Mouse (Mus musculus): ENCODE measurements around the gene Ccr7.

The Ccr7 gene

DNA sequence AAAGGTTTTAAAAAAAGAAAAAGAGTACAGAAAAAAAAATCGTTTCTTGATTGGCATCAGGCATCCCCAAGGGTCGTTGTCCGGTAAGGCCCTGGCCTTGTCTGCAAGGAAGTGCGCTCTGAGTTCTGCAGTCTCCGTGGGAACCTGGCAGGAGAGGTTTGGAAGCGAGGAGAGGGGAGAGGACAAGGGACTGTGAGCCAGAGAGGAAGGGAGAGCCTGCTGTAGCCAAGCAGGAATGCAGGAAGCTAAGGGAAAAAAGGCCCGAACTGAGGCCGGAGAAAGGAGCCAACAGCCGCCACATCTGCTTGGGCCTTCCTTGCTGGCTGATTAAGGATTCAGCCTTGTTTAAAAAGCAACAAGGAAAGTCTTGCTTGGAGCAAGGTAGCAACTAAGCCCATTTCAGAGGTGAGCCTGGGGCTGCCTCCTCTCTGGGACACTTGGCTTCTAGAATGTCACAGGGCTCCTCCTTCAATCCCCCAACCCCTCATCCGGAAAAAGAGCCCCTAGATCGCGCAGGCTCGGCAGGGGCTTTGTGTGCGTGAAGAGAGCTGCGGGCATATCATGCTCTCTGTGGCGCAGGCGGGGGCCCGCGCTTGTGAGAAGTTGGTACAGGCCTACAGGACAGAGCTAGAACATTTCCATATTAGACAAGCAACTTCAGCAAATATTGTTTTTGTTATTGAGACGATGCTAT lies 34.2 kb downstream of the Ccr7 start:
- in situ Hi-C loops (cut with MboI, MseI), result loop anchor here in 1 of 2 experiments (5.0 kb wide), 1 partner anchor 78 kb away; the partner anchor contains the start of gene Igfbp4

- in situ Hi-C loops (cut with MboI, MseI), result no loop called here
These were observed 35.9 kb downstream of the Ccr7 start for GRCm38 (mm10) chr11:99118963-99119362.

GRCm38 (mm10) chr11:99118420-99118819 lies 36.5 kb downstream of the Ccr7 start:
- in situ Hi-C loops (cut with MboI, MseI), result no loop called here

GRCm38 (mm10) chr11:99117907-99118306 lies 37.0 kb downstream of the Ccr7 start:
- in situ Hi-C loops (cut with MboI, MseI), result no loop called here

DNA sequence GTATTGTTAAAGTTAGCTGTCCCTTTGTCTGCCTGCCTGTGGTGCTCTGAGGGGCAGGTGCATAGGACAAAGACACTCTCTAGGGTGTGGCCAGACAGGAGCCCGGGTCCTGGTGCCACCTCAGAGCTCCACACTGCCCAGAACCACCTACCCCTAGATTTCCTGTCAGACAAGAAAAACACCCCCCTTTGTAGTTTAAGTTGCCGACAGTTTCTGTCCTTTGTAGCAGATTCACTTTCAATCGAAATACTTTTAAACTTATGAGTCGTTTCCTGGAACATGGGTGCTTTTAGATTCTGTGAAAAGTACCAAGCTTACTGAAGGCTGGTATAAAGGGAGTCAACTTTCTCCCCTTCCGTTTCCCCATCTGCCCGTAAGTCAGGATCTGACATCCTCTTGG lies 38.9 kb downstream of the Ccr7 start:
- in situ Hi-C loops (cut with MboI, MseI), result no loop called here

- in situ Hi-C loops (cut with MboI, MseI), result no loop called here
These were observed 41.8 kb downstream of the Ccr7 start for GRCm38 (mm10) chr11:99113111-99113510.

- in situ Hi-C loops (cut with MboI, MseI), result no loop called here
These were observed 42.2 kb downstream of the Ccr7 start for GRCm38 (mm10) chr11:99112700-99113099.

DNA sequence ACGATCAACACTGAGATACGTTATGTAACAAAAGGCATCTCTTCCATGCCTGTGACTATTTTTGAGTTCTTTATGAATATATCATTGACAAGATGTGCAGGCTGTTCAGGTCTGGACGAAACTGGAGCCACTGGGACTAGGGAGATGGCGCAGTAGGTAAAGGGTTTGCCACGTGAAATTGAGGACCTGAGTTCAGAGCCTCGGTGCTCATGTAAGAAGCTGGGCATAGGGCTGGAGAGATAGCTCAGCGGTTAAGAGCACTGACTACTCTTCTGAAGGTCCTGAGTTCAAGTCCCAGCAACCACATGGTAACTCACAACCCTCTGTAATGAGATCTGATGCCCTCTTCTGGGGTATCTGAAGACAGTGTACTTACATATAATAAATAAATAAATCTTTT lies 43.2 kb downstream of the Ccr7 start:
- in situ Hi-C loops (cut with MboI, MseI), result no loop called here

DNA sequence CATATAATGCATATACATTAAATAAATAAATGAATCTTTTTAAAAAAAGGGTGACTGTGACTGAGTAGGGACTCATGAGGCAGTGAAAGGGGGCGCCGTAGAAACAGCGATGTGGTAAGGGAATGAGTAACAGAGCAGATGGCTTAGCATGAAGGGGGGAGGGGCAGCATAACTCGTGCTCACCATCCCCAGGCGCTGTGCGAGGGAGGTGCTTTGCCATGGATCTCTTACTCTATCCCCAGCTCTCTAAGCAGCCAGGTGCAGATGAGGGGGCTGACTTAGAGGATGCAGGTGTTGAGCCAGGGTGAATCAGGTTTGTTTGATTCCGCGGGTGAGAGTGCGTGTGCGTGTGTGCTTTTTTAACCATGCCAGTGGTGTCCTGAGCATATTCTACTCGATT lies 43.7 kb downstream of the Ccr7 start:
- in situ Hi-C loops (cut with MboI, MseI), result no loop called here

GRCm38 (mm10) chr11:99110370-99111110 lies 44.3 kb downstream of the Ccr7 start:
- in situ Hi-C loops (cut with MboI, MseI), result no loop called here

GRCm38 (mm10) chr11:99108296-99108695 lies 46.6 kb downstream of the Ccr7 start:
- in situ Hi-C loops (cut with MboI, MseI), result loop anchor here in 1 of 2 experiments (5.0 to 10.0 kb wide), 2 partner anchors 39 to 333 kb away; partner anchors contain the start of gene Nr1d1

DNA sequence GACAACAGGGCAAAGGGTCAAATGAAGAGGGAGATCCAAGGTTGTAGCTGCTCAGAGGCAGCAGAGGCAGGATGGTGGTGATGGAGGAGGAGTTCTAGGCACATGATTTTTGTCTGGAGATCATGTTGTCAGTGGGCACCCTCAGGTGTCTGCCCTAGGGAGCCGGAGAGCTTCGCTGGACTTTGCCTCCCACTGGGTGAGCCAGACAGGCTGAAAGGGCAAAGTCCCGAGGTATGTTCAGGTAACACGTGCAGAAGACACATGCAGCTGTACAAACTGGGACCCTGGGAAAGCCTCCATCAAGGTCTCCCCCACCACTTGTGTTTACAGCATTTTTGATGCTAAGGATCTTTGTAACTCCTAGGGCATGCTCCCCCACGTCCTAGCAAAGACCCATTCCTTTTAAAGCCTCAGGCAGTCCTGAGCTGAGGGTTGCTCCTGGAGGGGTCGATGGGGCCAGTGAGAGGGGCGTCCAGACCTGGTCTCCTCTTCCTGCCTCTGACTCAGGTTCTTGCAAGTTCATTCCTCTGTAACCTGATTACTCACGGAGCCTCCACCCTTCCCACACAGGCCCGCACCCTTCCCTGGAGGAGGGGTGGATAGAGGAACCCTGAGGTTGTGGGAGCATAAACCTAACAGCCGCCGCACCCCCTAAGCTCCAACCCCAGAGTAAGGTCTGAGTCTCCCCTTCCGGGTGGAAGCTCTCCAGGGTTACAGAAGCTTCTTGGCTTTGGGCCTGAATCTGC lies 48.7 kb downstream of the Ccr7 start:
- in situ Hi-C loops (cut with MboI, MseI), result loop anchor here in 1 of 2 experiments (5.0 to 10.0 kb wide), 2 partner anchors 41 to 331 kb away; partner anchors contain the start of gene Nr1d1

- in situ Hi-C loops (cut with MboI, MseI), result loop anchor here in 1 of 2 experiments (5.0 to 10.0 kb wide), 2 partner anchors 42 to 330 kb away; partner anchors contain the start of gene Nr1d1
These were observed 50.1 kb downstream of the Ccr7 start for GRCm38 (mm10) chr11:99104609-99105410.

DNA sequence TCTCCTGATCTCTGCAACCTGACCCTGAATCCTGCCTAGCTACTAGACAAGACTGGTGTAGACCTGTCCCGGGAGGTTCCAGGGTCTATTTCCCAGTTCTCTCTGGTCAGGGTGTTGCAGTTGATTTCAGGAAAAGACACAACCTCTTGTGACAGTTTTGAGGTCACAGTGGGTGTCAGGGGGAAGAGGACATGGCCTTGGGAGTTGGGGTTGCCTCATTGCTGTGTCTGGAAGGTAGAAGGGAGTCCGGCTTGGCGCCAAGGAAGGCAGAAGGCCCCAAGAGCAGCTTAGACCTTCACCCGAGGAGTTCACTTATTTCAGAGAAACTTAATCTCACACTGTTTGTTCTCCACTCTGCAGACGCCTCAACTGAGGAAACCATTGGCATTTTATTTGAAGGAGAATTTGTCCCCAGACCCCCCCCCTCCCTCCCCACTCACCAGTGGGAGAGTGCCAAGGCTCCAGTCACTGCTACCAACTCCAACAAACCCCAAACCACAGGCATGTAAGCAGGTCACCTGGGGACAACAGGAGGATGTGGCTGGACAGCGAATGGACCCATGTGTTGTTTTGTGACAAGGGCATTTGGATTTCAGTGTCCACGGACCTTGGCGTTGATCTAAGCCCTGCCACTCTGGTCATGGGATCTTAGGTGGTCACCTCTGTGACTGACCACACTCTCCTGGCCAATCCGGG lies 52.2 kb downstream of the Ccr7 start:
- in situ Hi-C loops (cut with MboI, MseI), result loop anchor here in 1 of 2 experiments (10.0 kb wide), 1 partner anchor 328 kb away; the partner anchor contains the start of gene Nr1d1

- in situ Hi-C loops (cut with MboI, MseI), result loop anchor here in 1 of 2 experiments (10.0 kb wide), 1 partner anchor 327 kb away; the partner anchor contains the start of gene Nr1d1
These were observed 53.2 kb downstream of the Ccr7 start for GRCm38 (mm10) chr11:99101693-99102092.

DNA sequence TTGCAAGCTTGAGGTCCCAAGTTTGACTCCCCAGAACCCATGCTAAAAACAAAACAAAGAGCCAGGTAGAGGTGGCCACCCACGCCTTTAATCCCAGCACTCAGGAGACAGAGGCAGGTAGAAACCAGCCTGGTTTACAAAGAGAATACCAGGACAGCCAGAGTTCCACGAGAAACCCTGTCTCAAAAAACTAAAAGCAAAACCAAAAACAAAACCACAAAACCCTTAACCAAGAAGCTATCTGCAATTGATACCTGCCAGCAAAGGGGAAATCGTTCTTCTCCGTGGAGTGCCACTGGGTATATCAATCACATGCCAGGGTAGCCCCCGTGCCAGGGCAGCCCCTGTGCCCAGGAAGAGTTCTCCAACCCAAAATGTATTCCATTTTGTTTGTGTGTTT lies 54.7 kb downstream of the Ccr7 start:
- in situ Hi-C loops (cut with MboI, MseI), result loop anchor here in 1 of 2 experiments (10.0 kb wide), 1 partner anchor 325 kb away; the partner anchor contains the start of gene Nr1d1

DNA sequence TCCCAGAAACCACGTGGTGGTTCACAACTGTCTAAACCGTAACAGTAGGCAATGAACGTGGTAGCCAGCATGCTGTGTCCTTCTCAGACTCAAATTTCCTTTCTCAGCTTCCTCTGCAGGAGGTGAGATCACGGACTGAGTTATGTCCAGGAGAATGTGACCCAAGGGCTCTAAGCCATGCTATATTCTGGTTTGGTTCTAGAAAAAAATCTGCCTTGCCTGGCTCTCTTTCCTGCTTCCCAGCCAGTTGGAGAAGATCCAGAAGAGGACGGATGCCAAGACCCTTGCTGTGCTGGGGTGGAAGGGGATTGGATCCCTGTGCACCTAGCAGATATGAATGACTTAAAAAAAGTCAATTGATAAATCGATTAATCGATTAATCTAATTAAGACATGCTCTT lies 55.4 kb downstream of the Ccr7 start:
- in situ Hi-C loops (cut with MboI, MseI), result loop anchor here in 1 of 2 experiments (5.0 kb wide), 1 partner anchor 52 kb away; no protein-coding TSS in a partner anchor

GRCm38 (mm10) chr11:99098924-99099323 lies 56.0 kb downstream of the Ccr7 start:
- in situ Hi-C loops (cut with MboI, MseI), result loop anchor here in 1 of 2 experiments (5.0 kb wide), 1 partner anchor 52 kb away; no protein-coding TSS in a partner anchor

- in situ Hi-C loops (cut with MboI, MseI), result loop anchor here in 1 of 2 experiments (5.0 kb wide), 1 partner anchor 50 kb away; no protein-coding TSS in a partner anchor
These were observed 57.7 kb downstream of the Ccr7 start for GRCm38 (mm10) chr11:99096996-99097774.
